Mouse (Mus musculus) intestine, embryonic 14.5 days (tissue): ENCODE data around the gene Sardh. TPM values are rescaled to one million over a fixed set of nuclear protein-coding genes. Genes with fewer than 3 reads are reported as not detected.

Source experiments
- ATAC-seq: fragments of 200-750 bp; cut with Nextera tagmentation; replicated peaks from 2 replicates; pipeline ENCODE4 v1.8.0; 2017; ENCODE audit warnings: low read depth, moderate number of reproducible peaks, moderate TSS enrichment, moderate library complexity; ENCODE audit not compliant: low FRiP score, low TSS enrichment
- DNase-seq: peaks from one replicate; pipeline ENCODE4 v3.0.0-alpha.2; 2018; ENCODE audit warnings: low spot score
- H3K27ac ChIP-seq: fragments of 300-500 bp; sonication (generic); 2 replicates; pipeline ENCODE4 v1.5.1; 2014; ENCODE audit warnings: low read depth, mild to moderate bottlenecking, control low read depth
- H3K27me3 ChIP-seq: fragments of 300-500 bp; sonication (generic); replicated peaks from 2 replicates; pipeline ENCODE4 v1.6.1; 2014; ENCODE audit warnings: low read length, control low read depth; ENCODE audit not compliant: control insufficient read depth, insufficient read depth
- H3K36me3 ChIP-seq: fragments of 300-500 bp; sonication (generic); 2 replicates; pipeline ENCODE4 v1.6.1; 2014; ENCODE audit warnings: low read length, control low read depth; ENCODE audit not compliant: control insufficient read depth, insufficient read depth
- H3K4me1 ChIP-seq: fragments of 300-500 bp; sonication (generic); replicated peaks from 2 replicates; pipeline ENCODE4 v1.6.1; 2014; ENCODE audit warnings: low read length, control low read depth, mixed read lengths; ENCODE audit not compliant: control insufficient read depth, insufficient read depth
- H3K4me2 ChIP-seq: fragments of 300-500 bp; sonication (generic); 2 replicates; pipeline ENCODE4 v1.6.1; 2014; ENCODE audit warnings: low read length
- H3K4me3 ChIP-seq: fragments of 300-500 bp; sonication (generic); 2 replicates; pipeline ENCODE4 v1.5.1; 2014; ENCODE audit warnings: low read depth, low read length, control low read depth, mixed read lengths
- H3K9ac ChIP-seq: fragments of 300-500 bp; sonication (generic); 2 replicates; pipeline ENCODE4 v1.6.1; 2014; ENCODE audit warnings: mild to moderate bottlenecking, low read length
- H3K9me3 ChIP-seq: fragments of 300-500 bp; sonication (generic); 2 replicates; pipeline ENCODE4 v1.6.1; 2016; ENCODE audit warnings: low read length, control low read depth; ENCODE audit not compliant: control insufficient read depth
- WGBS: fragments of 180-500 bp; shearing (Covaris S2); extraction: QIAGEN DNeasy Blood & Tissue Kit; methylation state at CpG from one replicate; pipeline ENCODE4 v1.1.7; 2014; 5-methylcytosine and 5-hydroxymethylcytosine counted together
- polyA plus RNA-seq: library from polyadenylated mRNA; unstranded; fragments of >200 nt; fragmentation: Nextera tagmentation; extraction: Ambion mirVana; gene quantifications from 2 replicates; pipeline ENCODE4 v1.2.1, GENCODE M21; 2014

Gene Sardh
- polyA plus RNA-seq, 1 experiment from 2014 or later: 13.1 TPM

DNA sequence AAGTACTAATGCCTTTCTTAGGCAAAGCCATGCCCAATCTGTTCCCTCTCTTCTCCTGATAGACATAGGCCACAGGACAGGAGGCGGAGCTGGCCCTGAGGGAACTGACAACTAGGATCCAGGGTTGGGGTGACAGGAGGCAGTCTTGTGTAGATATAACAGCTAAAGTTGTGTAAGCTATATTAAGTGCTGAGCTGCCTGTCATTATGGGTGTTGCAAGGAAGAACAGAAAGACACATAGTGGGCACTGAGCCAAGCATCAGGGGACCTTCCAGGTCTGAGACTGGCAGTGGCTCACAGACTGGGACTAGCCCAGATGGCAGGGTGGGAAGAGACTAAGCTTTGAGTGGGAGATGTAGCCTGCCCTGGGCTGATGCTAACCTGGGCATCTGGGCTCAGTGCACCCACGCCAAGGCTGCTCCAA is 30.0 kb downstream of the Sardh start:
- no peak overlapping the region for H3K4me2 ChIP-seq
- no peaks in the 10 kb centered on the region for H3K27me3 ChIP-seq
- H3K36me3 ChIP-seq: no peaks in the 10 kb centered on the region
- H3K9ac ChIP-seq: no peak overlapping the region
- no peaks in the 10 kb centered on the region for H3K4me1 ChIP-seq
- 74% methylated on average over 2 of the region's 2 CpGs for WGBS
- H3K9me3 ChIP-seq: no peaks in the 10 kb centered on the region
- ATAC-seq (no peak), DNase-seq (no peak)
- no peak overlapping the region for H3K27ac ChIP-seq
- no peak overlapping the region for H3K4me3 ChIP-seq

DNA sequence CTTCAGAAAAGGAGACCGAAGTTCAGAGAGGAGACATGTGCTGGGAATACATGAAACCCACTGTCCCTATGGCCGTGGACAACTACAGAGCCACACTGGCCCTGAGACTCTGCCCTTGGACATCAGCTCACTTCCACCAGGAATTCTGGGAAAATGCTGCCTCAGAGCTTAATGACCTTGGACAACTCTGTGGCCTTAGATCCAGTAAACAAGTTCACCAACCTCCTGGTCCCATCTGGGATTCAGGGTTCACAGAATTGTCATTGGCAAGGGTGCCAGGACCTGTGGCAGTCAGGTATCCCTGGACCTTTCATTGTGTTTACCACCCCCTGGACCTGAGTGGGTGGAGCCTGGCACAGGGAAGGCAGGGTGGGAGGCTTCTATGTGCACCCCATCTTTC is 32.6 kb downstream of the Sardh start:
- H3K9ac ChIP-seq: no peak overlapping the region
- DNase-seq: no peak
- no peaks in the 10 kb centered on the region for H3K9me3 ChIP-seq
- H3K27me3 ChIP-seq: no peaks in the 10 kb centered on the region
- 0 out of 2 replicates have a peak, but pooled peaks cover 2% of the 10 kb centered on the region for H3K4me1 ChIP-seq
- H3K4me2 ChIP-seq: no peak overlapping the region
- no peak overlapping the region for H3K4me3 ChIP-seq
- H3K36me3 ChIP-seq: no peaks in the 10 kb centered on the region
- 80% methylated on average over 2 of the region's 2 CpGs for WGBS
- no peak for ATAC-seq
- no peak overlapping the region for H3K27ac ChIP-seq

DNA sequence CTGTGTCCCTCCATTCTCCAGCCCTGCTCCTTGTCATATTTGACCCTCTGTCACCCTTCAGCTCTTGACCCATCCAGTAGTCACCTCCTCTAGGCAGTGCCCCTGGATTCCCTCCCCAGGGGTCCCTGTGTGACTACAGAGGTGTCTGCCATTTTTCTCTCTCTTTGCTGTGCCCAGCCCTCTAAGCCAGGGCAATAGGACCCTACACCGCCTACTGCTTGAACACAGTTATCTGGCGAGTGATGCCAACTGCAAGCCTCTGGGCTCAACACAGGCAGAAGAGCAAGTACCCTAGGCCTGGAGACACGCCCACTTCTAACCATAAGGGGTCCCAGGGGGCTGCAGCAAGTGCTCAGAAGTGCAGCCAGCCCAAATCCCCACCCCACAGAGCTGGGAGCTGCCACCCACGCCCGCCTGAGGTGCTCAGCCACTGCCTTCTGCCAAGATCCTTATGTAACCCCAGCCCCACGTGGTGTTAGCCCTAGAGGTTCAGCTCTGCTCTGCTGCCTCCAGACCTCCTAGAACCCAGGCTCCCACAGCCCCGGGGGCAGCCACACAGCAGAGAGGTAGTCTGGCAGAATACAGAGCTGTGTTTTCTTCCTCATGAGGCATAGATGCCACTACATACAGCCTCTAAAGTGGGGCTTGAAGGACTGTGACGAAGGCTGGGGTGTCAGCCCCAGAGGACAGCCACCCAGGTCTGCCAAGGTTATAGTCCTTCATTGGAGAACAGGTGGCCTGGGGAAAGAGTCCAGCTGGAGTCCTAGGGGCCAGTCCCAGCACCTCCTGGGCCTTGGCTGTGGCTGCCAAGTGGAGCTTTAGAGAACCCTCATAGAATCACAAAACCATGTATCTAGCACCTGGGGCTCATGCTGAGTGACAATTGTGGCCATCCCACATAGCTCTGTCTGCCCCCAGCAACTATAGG is 35.9 kb downstream of the Sardh start:
- Histone ChIP-seq H3K4me1 (peaks cover 12% of the 10 kb centered on the region; the same call in 1 of the 2 replicates), H3K36me3 (no peaks in the 10 kb centered on the region), H3K9ac (no peak overlapping the region), H3K4me3 (no peak overlapping the region), H3K27me3 (no peaks in the 10 kb centered on the region), H3K4me2 (no peak overlapping the region), H3K27ac (no peak overlapping the region), H3K9me3 (no peaks in the 10 kb centered on the region)
- DNase-seq (no peak), ATAC-seq (no peak)
- WGBS: 61% methylated on average over 8 of the region's 8 CpGs

DNA sequence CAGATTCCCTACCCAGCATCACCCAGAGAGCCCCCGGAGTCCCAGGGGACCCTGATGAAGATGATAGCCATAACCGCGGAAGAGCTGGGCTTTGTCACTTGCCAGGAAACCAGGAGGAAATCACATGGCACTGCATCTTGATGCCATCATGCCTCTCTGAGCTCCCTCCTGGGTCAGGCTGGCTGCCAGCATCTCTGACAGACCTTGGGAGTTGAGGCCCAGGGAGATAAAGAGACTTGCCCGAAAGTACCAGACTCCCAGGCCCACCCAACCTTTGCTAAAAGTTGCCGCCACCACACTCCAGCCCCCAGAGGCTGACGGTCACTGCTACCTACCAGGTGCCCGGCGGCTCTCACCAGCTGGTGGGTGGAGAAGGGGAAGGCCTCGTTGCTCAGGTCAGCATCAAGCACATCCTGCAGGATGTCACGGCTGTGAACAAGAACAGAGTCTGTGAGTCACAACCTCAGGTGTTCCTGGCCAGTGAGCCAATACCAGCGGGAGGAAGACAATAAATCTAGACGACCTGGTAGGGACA is 37.4 kb downstream of the Sardh start:
- no peaks in the 10 kb centered on the region for H3K9me3 ChIP-seq
- no peak overlapping the region for H3K4me2 ChIP-seq
- no peak overlapping the region for H3K4me3 ChIP-seq
- DNase-seq (no peak), ATAC-seq (no peak)
- no peaks in the 10 kb centered on the region for H3K27me3 ChIP-seq
- H3K9ac ChIP-seq: no peak overlapping the region
- no peak overlapping the region for H3K27ac ChIP-seq
- WGBS: 77% methylated on average over 12 of the region's 12 CpGs
- H3K4me1 ChIP-seq: peaks cover 12% of the 10 kb centered on the region; the same call in 1 of the 2 replicates
- H3K36me3 ChIP-seq: no peaks in the 10 kb centered on the region

DNA sequence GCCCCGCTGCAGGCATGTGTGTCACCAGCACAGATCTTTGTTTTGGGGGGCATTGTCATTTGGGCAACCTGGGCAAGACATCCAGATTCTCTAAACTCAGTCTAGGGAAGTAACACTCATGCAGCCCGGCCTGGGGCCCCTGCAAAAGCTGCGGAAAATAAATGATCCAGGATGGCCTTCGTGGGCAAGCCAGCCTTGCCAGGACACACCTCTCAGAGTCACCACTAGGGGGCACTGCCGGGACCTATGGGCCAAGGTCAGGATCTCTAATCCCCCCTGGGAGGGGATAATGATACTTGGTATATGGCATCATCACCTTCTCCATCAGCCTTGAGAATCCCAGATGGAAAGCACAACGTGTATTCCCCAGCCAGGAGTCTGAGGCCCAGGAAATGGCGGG is 37.9 kb downstream of the Sardh start:
- H3K9me3 ChIP-seq: no peaks in the 10 kb centered on the region
- DNase-seq (peak; percentile 68), ATAC-seq (no peak)
- no peak overlapping the region for H3K4me3 ChIP-seq
- H3K9ac ChIP-seq: no peak overlapping the region
- no peaks in the 10 kb centered on the region for H3K36me3 ChIP-seq
- no peak overlapping the region for H3K4me2 ChIP-seq
- peaks cover 12% of the 10 kb centered on the region; the same call in 1 of the 2 replicates for H3K4me1 ChIP-seq
- 51% methylated on average over 7 of the region's 7 CpGs for WGBS
- no peak overlapping the region for H3K27ac ChIP-seq
- H3K27me3 ChIP-seq: no peaks in the 10 kb centered on the region

DNA sequence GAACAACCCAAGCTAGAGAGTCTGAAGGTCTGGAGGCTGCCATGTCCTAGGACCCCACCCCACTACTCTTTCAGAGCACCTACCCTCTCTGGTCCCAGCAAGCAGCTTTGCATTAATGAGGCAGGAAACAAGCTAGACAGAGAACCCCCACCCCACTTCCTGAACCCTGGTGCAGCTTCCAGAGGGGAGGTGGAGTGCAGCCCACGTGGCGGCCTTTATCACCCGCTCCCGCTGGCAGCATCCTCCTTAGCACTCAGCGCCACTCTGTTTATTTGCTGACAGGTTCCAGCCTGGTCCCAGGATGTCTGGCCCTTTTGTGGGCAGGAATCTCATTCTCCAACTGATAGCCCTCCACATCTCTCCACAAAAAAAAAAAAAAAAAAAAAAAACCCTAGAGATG is 38.3 kb downstream of the Sardh start:
- no peak overlapping the region for H3K4me2 ChIP-seq
- ATAC-seq: no peak

DNA sequence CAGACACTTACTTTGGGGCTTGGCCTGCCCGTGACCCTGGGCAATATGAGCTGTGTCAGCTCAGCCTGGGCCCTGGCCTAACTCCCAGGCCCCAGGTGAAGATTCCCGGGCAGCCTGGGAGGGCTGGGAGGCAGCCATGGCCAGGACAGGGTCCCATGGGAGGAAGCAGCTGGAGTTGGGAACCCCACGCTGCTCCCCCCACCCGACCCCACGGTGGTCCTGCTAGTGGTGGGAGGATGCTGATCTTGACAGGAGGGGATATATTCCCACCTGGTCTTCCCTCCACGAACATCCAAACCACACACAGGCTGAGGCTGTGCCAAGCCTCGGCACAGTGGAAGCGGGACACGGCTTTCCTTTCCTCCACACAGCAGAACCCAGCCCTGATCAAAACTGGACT is 38.8 kb downstream of the Sardh start:
- Histone ChIP-seq H3K9me3 (no peaks in the 10 kb centered on the region), H3K9ac (no peak overlapping the region), H3K27me3 (no peaks in the 10 kb centered on the region), H3K4me3 (no peak overlapping the region), H3K4me1 (peaks cover 12% of the 10 kb centered on the region; the same call in 1 of the 2 replicates), H3K4me2 (no peak overlapping the region), H3K27ac (no peak overlapping the region), H3K36me3 (no peaks in the 10 kb centered on the region)
- WGBS: 60% methylated on average over 9 of the region's 9 CpGs
- ATAC-seq (no peak), DNase-seq (no peak)

More for the DNA sequence above, 38.3 kb downstream of the Sardh start:
- H3K4me3 ChIP-seq: no peak overlapping the region
- no peaks in the 10 kb centered on the region for H3K36me3 ChIP-seq
- H3K9ac ChIP-seq: no peak overlapping the region
- H3K4me1 ChIP-seq: peaks cover 12% of the 10 kb centered on the region; the same call in 1 of the 2 replicates
- H3K27ac ChIP-seq: no peak overlapping the region
- H3K9me3 ChIP-seq: no peaks in the 10 kb centered on the region
- WGBS: 18% methylated on average over 5 of the region's 5 CpGs
- H3K27me3 ChIP-seq: no peaks in the 10 kb centered on the region
- DNase-seq: no peak

DNA sequence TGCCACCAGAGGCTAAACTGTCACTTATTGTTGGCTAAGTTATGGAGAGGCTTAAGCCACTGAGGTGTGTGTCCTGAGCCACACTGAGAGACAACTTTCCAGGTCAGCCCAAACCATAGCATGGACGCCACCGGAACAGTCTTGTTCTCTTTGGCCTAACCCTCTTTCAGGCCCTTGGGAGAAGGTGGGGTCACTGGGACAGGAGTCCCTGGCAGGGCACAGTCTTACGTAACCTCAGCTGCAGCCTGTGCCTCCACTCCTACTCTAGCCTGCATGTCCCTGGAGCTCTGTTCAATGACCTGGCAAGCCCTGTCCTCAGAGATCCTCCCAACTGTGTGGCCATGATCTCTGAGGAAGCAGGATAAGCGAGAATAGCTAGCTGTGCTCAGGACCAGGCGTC is 41.0 kb downstream of the Sardh start:
- Histone ChIP-seq H3K4me2 (no peak overlapping the region), H3K9me3 (no peaks in the 10 kb centered on the region), H3K27me3 (no peaks in the 10 kb centered on the region), H3K36me3 (no peaks in the 10 kb centered on the region), H3K9ac (no peak overlapping the region), H3K4me3 (no peak overlapping the region), H3K4me1 (peaks cover 12% of the 10 kb centered on the region; the same call in 1 of the 2 replicates), H3K27ac (no peak overlapping the region)
- no peak for ATAC-seq
- DNase-seq: no peak
- WGBS: 96% methylated on average over 5 of the region's 5 CpGs
